Mouse (Mus musculus) cerebellum, postnatal 36 days (tissue): ENCODE measurements around the gene Nos1.

Source experiments
- DNase-seq, 2 experiments: peaks; one replicate each; pipeline ENCODE4 v3.0.0; 2021 to 2022; ENCODE audit warnings: mixed read lengths in 2 of 2

The Nos1 gene

DNA sequence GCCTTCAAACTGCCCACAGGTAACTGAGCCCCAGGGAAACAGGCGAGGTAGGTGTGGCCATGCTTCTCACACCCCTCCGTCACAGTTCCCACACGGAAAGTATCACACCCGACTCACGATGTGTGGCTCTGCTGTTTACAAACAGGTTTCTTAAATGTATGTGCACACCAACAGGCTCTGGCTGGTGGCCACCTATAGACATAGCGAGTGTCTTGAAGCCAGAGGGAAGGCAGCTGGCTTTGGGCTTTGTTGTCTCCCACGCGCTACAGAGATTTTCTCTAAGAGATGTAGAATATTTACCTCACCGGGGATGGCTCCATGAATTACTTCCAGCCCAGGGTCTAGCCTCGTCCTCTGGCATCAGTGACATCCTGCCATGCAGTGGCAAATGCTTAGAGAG, 118.5 kb downstream of the Nos1 start:
- DNase-seq: no peak

DNA sequence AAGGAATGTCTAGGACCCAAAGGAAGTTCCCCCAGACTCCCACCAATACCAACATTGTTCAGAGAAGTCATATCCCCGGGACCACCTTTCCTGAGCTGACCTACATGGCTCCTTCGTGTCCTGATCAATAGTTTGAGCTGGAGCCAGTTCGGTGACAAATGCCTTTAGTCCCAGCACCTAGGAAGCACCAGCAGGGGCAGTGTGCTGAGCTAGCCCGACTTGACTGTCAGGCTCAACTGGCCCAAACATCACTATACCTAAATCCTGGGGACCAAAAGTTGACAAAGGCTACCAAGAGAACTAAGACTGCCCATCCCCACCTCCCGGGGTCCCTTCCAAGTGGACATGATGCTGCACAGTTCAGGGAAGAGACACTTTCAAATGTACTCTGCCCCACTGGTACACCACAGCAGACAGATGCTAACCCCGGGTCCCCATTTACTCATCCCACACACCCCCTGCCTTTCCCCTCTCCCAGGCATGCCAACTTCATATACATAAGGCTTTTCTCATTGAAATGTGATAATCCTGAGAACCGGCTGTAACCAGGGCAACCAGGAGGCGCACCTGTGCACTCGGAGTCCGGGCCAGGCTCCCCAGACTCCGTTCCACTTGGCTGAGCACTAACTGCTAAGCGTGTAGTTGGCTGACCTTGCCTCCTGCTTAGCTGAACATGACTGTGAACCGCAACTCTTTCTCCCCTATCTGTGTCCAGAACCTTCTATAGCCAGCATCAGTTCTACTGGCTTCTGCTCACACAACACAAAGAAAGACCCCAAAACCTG, 120.3 kb downstream of the Nos1 start:
- DNase-seq: peak; percentile 81 to 83

GRCm38 (mm10) chr5:117903534-117903933, 122.7 kb downstream of the Nos1 start:
- no peak for DNase-seq

- peak; percentile 37 for DNase-seq
These were observed 124.9 kb downstream of the Nos1 start for GRCm38 (mm10) chr5:117905728-117906127.

DNA sequence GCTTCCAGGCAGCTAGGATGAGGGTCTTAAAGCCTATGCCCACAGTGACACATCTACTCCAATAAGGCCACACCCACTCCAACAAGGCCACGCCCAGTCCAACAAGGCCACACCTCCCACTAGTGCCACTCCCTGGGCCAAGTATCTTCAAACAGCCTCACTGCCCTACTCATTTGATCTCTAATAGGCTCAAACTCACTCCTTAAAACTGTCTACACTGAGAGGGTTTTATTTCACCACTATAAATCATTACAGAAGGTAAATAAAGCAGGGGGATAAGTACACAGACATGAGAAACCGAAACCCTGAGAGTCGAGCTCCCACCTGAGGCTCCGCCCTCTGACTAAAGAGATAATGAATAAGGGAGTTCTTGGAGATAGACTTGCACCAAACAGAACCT, 128.7 kb downstream of the Nos1 start:
- DNase-seq: no peak

GRCm38 (mm10) chr5:117916349-117916748, 135.5 kb downstream of the Nos1 start:
- no peak for DNase-seq

- no peak for DNase-seq
These were observed 136.1 kb downstream of the Nos1 start for GRCm38 (mm10) chr5:117916906-117917305.

- no peak for DNase-seq
These were observed 141.1 kb downstream of the Nos1 start for GRCm38 (mm10) chr5:117921786-117922528.

GRCm38 (mm10) chr5:117923688-117924087, 142.9 kb downstream of the Nos1 start:
- no peak for DNase-seq

GRCm38 (mm10) chr5:117928553-117928952, 147.7 kb downstream of the Nos1 start:
- DNase-seq: no peak

- no peak for DNase-seq
These were observed 151.4 kb downstream of the Nos1 start for GRCm38 (mm10) chr5:117932222-117932621.

DNA sequence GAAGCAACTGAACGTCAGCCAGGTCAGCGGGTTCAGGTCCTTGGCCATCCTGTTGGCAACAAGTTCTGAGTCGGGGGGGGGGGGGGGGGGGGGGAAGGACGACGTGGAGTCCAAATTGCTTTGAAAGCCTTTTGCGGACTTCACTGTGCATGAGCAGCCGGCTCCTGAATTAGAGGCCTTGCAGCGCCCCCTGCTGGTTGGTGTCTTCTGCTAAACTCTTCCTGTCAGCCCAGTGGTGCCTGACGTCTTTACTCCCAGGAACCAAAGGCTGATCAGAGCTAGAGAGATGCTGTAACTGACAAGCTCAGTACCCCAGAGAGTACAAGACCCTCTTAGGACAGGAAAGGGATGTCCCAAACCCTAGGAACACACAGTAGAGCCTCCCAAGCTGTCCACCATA, 152.0 kb downstream of the Nos1 start:
- peak; percentile 94 for DNase-seq

DNA sequence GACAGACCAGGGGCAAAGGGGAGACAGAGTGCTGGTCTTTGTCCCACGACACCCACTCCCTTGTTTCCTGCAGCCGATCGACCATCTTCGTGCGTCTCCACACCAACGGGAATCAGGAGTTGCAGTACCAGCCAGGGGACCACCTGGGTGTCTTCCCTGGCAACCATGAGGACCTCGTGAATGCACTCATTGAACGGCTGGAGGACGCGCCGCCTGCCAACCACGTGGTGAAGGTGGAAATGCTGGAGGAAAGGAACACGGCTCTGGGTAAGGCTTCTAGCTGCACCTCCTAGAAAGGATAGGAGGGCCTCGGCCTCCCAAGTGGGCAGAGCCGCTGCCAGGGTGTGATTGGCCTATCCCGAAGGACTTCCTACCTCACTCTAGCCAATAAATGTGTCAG, 155.5 kb downstream of the Nos1 start:
- DNase-seq: peak in 1 of 2 experiments; percentile 28

GRCm38 (mm10) chr5:117937186-117937585, 156.4 kb downstream of the Nos1 start:
- DNase-seq: peak; percentile 75 to 78

GRCm38 (mm10) chr5:117938182-117938581, 157.3 kb downstream of the Nos1 start:
- peak; percentile 27 to 31 for DNase-seq

GRCm38 (mm10) chr5:117939402-117939801, 158.6 kb downstream of the Nos1 start:
- DNase-seq: no peak

DNA sequence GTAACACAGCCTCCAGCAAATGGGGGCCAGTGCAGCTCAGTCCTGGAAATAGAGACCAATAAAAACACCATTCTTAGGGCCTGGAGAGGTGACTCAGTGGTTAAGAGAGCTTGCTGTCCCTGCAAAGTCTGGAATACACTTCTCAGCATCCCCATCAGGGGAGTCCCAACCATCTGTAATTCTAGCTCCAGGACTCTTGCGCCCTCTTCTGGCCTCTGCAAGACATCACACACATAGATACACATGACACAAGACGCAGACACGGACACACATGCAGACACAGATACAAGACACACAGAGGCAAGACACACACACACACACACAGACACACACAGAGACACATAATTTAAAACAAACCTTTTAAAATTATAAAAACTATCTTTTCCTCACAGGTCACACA, 160.7 kb downstream of the Nos1 start:
- DNase-seq: no peak

GRCm38 (mm10) chr5:117946605-117947004, 165.8 kb downstream of the Nos1 start:
- peak; percentile 73 to 81 for DNase-seq

- DNase-seq: no peak
These were observed 168.6 kb downstream of the Nos1 start for GRCm38 (mm10) chr5:117949393-117949792.

GRCm38 (mm10) chr5:117953893-117954292, 173.1 kb downstream of the Nos1 start:
- DNase-seq: no peak

DNA sequence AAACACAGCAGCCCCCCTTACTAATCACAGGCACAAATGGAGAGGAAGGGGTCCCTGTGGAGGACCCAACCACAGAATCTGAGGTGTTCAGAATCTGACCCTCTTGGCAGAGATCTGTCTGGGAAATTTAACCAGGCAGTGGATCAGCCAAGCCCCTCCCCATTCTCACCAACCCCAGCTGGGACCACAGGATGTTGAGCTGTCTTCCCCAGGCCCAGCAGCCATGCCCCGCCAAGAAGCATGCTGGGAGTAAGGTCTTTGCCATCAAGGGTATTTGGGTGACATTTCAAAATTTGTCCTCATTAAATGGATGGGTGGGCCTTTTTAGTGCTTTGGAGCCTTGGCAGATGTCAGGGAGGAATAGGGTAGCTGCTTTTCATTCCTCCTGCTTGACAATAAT, 173.6 kb downstream of the Nos1 start:
- DNase-seq: no peak

- DNase-seq: peak; percentile 63 to 69
These were observed 175.0 kb downstream of the Nos1 start for GRCm38 (mm10) chr5:117955675-117956420.

GRCm38 (mm10) chr5:117964750-117965149, 183.9 kb downstream of the Nos1 start:
- no peak for DNase-seq
